Mouse (Mus musculus) heart, embryonic 14.5 days (tissue): ENCODE data around the gene Hspa8. TPM values are rescaled to one million over a fixed set of nuclear protein-coding genes. Genes with fewer than 3 reads are reported as not detected.

Experiments used
- ATAC-seq: fragments of 200-750 bp; cut with Nextera tagmentation; 2 replicates; pipeline ENCODE4 v1.8.0; 2017; ENCODE audit warnings: low read depth, moderate TSS enrichment; ENCODE audit not compliant: insufficient number of reproducible peaks, insufficient read depth, low FRiP score
- H3K27ac ChIP-seq, 2 experiments: fragments of 200-500 bp in 1 of 2; fragments of 300-500 bp in 1 of 2; sonication (generic) in 1 of 2; replicated peaks in 1 of 2; 2 replicates each; pipeline ENCODE4 v1.5.1; 2012 to 2014; ENCODE audit warnings: low read depth in 2 of 2, low read length in 2 of 2, control low read depth in 1 of 2, mild to moderate bottlenecking in 1 of 2, mixed read lengths in 1 of 2; ENCODE audit not compliant: control insufficient read depth in 1 of 2, insufficient read depth in 1 of 2
- H3K27me3 ChIP-seq: fragments of 300-500 bp; sonication (generic); 2 replicates; pipeline ENCODE4 v1.6.1; 2014; ENCODE audit warnings: mild to moderate bottlenecking, low read length, control low read depth; ENCODE audit not compliant: control insufficient read depth, insufficient read depth
- H3K36me3 ChIP-seq: fragments of 300-500 bp; sonication (generic); 2 replicates; pipeline ENCODE4 v1.6.1; 2014; ENCODE audit warnings: mild to moderate bottlenecking, control low read depth, low read length, mixed read lengths; ENCODE audit not compliant: control insufficient read depth, insufficient read depth
- H3K4me1 ChIP-seq, 2 experiments: fragments of 200-500 bp in 1 of 2; fragments of 300-500 bp in 1 of 2; sonication (generic) in 1 of 2; 2 replicates each; pipeline ENCODE4 v1.6.1; 2012 to 2014; ENCODE audit warnings: low read length in 2 of 2, control low read depth in 1 of 2, mixed read lengths in 1 of 2; ENCODE audit not compliant: control insufficient read depth in 2 of 2, insufficient read depth in 2 of 2
- H3K4me2 ChIP-seq: fragments of 300-500 bp; sonication (generic); 2 replicates; pipeline ENCODE4 v1.6.1; 2014; ENCODE audit warnings: mild to moderate bottlenecking, low read length
- H3K4me3 ChIP-seq, 2 experiments: fragments of 200-500 bp in 1 of 2; fragments of 300-500 bp in 1 of 2; sonication (generic) in 1 of 2; 2 replicates each; pipeline ENCODE4 v1.5.1; 2012 to 2014; ENCODE audit warnings: low read length in 2 of 2, mild to moderate bottlenecking in 2 of 2, control low read depth in 1 of 2, low read depth in 1 of 2, moderate library complexity in 1 of 2; ENCODE audit not compliant: control insufficient read depth in 1 of 2, insufficient read depth in 1 of 2
- H3K9ac ChIP-seq: fragments of 300-500 bp; sonication (generic); 2 replicates; pipeline ENCODE4 v1.6.1; 2014; ENCODE audit warnings: mild to moderate bottlenecking, low read length
- H3K9me3 ChIP-seq: fragments of 300-500 bp; sonication (generic); 2 replicates; pipeline ENCODE4 v1.6.1; 2016; ENCODE audit warnings: low read length, control low read depth; ENCODE audit not compliant: control insufficient read depth
- WGBS: fragments of 180-500 bp; shearing (Covaris S2); extraction: QIAGEN DNeasy Blood & Tissue Kit; methylation state at CpG from one replicate; pipeline ENCODE4 v1.1.7; 2014; 5-methylcytosine and 5-hydroxymethylcytosine counted together
- polyA plus RNA-seq: library from polyadenylated mRNA; unstranded; fragments of >200 nt; fragmentation: Nextera tagmentation; extraction: Ambion mirVana; gene quantifications from 2 replicates; pipeline ENCODE4 v1.2.1, GENCODE M21; 2014

The Hspa8 gene
- polyA plus RNA-seq, 1 experiment from 2014 or later, result 1,682 TPM

DNA sequence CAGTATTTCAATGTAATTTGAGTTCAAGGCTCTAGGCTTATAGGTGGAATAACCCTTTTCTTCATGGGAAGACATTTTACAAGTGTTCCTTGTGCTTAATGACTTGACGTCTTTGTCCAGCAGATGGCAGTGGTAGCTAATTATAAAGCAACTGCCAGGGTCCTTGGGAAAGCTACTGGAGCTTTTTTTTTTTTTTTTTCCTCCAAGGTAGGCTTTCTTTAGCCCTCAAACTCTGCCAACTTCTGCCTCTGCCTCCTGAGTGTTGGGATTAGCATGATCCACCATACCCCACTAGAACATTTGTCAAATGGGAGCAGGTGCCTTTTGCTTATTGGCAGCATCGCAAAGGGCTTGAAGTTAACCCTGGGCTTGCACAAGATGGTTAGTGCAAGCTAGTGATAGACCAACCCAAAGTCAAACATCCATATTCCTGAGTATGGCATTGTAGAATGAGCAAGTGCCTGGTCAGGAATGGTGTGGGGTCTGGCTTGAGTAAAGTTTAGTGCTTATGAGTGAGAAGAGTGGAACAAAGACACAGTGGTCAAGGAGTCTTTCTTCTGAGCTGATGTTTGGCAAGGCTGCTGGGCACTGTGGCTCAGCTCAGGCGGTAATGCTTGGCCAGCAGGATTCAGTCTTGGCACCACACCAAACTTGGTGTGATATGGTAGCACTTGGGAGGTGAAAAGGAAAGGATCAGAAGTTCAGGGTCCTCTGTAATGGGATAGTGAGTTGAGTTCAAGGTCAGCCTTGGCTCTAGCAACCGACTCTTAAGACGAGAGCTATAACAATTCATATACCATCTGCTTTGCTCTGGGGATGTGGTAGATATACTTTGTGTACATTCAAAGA lies 5.9 kb downstream of the Hspa8 start:
- Histone ChIP-seq H3K4me2 (0 out of 2 replicates have a peak overlapping the region, but pooled peaks have one; percentile 4), H3K27me3 (no peaks in the 10 kb centered on the region), H3K4me3 (no peak overlapping the region), H3K4me1 (peaks cover 7 to 31% of the 10 kb centered on the region in 2 experiments), H3K36me3 (peaks cover 53% of the 10 kb centered on the region), H3K27ac (peak overlapping the region; percentile 53 to 81), H3K9me3 (no peaks in the 10 kb centered on the region), H3K9ac (peak overlapping the region; percentile 19; the same call in 1 of the 2 replicates)
- 20% methylated on average over 5 of the region's 5 CpGs for WGBS
- 0 out of 2 replicates have a peak, but pooled peaks have one; percentile 13 for ATAC-seq

DNA sequence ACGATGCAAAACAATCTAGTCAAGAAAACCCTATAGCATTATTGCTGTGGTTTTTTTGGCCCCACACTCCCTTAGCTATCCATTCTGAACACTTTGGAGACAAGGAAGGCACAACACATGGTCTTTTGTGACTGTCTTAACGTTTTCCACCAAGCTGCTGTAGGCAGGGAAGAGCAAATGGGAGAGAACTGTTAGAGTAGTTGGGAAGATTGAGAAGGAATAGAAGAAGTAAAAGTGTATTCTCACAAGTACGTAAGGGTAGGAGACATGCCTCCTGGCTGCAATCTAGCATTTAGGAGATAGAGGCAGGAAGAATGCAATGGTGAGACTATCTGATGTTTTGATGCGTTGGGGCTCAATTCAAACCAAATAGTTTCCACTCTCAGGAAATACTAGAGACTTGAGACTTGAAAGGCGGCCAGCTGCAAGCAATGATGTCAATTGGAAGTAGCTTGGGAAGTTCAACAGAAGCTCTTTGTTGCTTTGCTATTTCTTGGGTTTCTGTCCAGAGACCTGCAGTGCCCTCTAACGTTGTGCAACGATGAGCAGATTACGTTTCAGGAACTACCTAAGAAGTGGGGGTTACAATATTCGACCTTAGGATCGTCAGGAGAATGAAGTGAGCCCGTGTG lies 6.6 kb downstream of the Hspa8 start:
- peak overlapping the region; percentile 59 to 81 for H3K27ac ChIP-seq
- no peak overlapping the region for H3K4me3 ChIP-seq
- H3K9me3 ChIP-seq, result no peaks in the 10 kb centered on the region
- H3K4me2 ChIP-seq, result 0 out of 2 replicates have a peak overlapping the region, but pooled peaks have one; percentile 4
- no peak for ATAC-seq
- peaks cover 46% of the 10 kb centered on the region for H3K36me3 ChIP-seq
- no peaks in the 10 kb centered on the region for H3K27me3 ChIP-seq
- peaks cover 7 to 31% of the 10 kb centered on the region in 2 experiments for H3K4me1 ChIP-seq
- 21% methylated on average over 11 of the region's 11 CpGs for WGBS
- peak overlapping the region; percentile 19; the same call in 1 of the 2 replicates for H3K9ac ChIP-seq

DNA sequence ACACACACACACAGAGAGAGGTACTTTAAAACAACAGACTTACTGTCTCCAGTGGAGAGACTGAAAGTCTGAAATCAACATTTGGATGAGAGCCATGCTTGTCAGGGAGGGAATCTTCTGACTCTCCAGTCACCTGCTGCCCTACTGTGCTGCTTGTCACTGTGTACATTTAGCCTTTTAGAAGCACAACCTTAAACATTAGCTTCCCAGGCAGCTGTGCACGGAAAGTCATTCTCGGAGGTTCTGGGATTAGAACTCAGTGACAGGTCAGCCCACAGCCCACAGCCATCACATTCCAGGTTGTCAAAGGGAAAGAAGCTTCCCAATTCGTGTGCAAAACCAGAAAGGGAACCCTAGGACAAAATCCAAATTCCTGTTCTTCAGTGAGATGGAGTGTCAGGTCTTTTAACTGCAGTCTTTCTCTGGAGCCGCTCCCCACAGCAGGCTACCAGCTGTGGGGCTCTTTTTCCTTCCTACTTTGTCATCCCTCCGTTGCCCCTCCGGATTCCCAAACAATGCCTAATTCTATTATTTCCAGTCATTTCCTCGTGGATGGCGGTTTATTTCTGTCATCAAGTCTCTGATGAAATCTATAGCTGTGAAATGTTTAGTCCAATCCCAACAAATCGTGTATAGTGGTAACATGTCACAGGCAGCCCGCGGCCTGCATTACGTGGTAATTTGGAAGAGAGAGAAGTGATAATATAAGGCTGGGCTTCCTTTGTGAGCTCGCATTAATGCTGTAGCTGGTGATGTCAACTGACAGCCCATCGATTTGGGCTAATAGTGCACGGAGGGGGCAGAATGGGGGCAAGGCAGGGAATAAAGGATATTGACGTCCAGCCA lies 7.5 kb downstream of the Hspa8 start:
- no peaks in the 10 kb centered on the region for H3K27me3 ChIP-seq
- no peak for ATAC-seq
- H3K4me1 ChIP-seq, result peaks cover 7 to 31% of the 10 kb centered on the region in 2 experiments
- no peaks in the 10 kb centered on the region for H3K9me3 ChIP-seq
- H3K9ac ChIP-seq, result no peak overlapping the region
- no peak overlapping the region for H3K4me2 ChIP-seq
- H3K27ac ChIP-seq, result peak overlapping the region; percentile 59 to 81
- 36% methylated on average over 16 of the region's 16 CpGs for WGBS
- H3K4me3 ChIP-seq, result no peak overlapping the region
- H3K36me3 ChIP-seq, result peaks cover 41% of the 10 kb centered on the region

DNA sequence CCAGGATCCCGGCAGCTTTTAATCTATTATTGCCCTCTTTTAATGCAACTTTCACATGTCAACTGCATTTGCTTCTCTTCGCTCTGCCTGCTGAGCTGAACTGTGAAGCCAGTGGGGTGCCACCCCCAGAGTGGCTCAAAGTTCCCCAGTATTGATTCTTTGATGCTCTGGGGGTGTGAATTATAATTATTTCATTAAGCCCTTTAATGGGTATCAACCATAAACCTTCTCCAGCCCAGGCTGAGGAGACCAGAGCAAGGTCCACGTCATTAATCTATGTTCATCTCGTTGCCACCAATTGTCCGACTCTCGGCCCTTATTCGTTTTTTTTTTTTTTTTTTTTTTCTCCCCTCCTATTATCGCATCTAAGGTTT lies 8.1 kb downstream of the Hspa8 start:
- 70% methylated on average over 8 of the region's 8 CpGs for WGBS
- Histone ChIP-seq H3K9me3 (no peaks in the 10 kb centered on the region), H3K36me3 (peaks cover 35% of the 10 kb centered on the region), H3K4me2 (no peak overlapping the region), H3K9ac (no peak overlapping the region), H3K4me1 (peaks cover 7 to 26% of the 10 kb centered on the region in 2 experiments), H3K4me3 (no peak overlapping the region), H3K27ac (no peak overlapping the region), H3K27me3 (no peaks in the 10 kb centered on the region)
- no peak for ATAC-seq

DNA sequence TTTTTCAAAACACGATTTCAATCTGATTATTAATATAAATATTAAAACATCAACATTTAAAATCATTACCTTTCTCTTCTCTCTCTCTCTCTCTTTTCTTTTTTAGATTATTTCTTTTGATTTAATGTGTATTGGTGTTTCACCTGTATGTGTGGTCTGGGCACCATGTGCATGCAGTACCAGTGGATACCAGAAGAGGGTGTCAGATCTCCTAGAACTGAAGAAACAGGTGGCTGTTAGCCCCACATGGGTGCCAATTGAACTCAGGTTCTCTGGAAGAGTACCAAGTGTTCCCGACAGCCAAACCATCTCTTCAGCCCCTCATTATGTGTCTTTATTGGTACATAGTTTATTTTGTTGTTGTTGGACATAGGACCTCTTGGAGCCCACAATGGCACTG lies 11.1 kb downstream of the Hspa8 start:
- no peak overlapping the region for H3K4me2 ChIP-seq
- no peak overlapping the region for H3K9ac ChIP-seq
- WGBS, result 43% methylated on average over 2 of the region's 2 CpGs
- H3K9me3 ChIP-seq, result no peaks in the 10 kb centered on the region
- no peak overlapping the region for H3K27ac ChIP-seq
- H3K4me3 ChIP-seq, result no peak overlapping the region
- peaks cover 1 to 8% of the 10 kb centered on the region in 2 experiments for H3K4me1 ChIP-seq
- ATAC-seq, result no peak
- H3K36me3 ChIP-seq, result peaks cover 5% of the 10 kb centered on the region; the same call in 1 of the 2 replicates
- H3K27me3 ChIP-seq, result no peaks in the 10 kb centered on the region

DNA sequence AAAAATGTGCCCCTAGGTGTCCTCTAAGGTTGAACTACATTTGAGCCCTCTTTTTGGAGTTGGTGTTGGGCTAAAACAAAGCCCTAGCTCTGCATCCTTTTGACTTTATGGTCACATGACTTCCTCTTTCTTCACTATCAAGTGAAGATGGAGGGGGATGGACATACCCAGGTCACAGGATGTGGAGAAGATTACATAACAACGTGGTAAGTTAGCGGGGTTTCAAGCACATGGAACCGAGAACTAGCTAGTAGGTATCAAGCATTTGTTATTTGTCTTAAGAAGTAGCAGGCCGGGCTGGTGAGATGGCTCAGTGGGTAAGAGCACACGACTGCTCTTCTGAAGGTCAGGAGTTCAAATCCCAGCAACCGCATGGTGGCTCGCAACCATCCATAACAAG lies 13.3 kb downstream of the Hspa8 start:
- no peaks in the 10 kb centered on the region for H3K36me3 ChIP-seq
- 83% methylated on average over 7 of the region's 7 CpGs for WGBS
- H3K27me3 ChIP-seq, result no peaks in the 10 kb centered on the region
- no peak for ATAC-seq
- no peaks in the 10 kb centered on the region for H3K9me3 ChIP-seq
- H3K4me1 ChIP-seq, result 0 out of 4 replicates have a peak, but pooled peaks cover 0 to 2% of the 10 kb centered on the region in 2 experiments
- no peak overlapping the region for H3K27ac ChIP-seq
- no peak overlapping the region for H3K4me3 ChIP-seq
- no peak overlapping the region for H3K9ac ChIP-seq
- H3K4me2 ChIP-seq, result no peak overlapping the region

DNA sequence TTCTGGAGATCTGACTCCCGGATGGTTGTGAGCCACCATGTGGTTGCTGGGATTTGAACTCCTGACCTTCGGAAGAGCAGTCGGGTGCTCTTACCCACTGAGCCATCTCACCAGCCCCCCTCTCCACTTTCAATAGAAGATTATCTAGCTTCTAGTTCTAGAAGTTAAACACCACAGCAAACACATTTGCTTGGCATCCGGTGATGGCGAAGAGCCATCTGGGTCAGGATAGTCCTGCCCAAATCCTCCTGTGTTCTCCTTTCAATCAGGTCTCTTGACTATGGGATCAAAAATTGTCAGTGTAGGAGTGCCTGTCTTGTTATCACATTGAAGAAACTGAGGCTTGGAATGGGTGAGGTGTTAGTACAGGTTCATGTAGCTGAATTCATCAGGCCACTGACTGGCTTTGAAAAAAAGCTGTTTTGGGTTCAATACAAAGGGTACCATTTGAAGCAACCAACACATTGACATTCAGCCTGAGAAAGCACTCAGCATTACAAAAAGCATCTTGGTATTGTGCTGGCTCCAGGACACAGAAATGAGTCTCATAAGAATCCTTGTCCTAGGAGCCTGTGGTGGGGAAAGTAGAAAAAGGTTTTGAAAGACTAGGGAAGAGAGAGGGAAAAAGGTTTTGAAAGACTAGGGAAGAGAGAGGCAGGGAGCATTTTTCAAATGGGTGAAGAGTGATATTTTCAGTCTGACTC lies 16.7 kb downstream of the Hspa8 start:
- Histone ChIP-seq H3K4me3 (no peak overlapping the region), H3K4me2 (no peak overlapping the region), H3K9me3 (no peaks in the 10 kb centered on the region), H3K9ac (no peak overlapping the region), H3K4me1 (peaks cover 0 to 12% of the 10 kb centered on the region in 2 experiments; a peak in 2 of 4 replicates), H3K27ac (no peak overlapping the region), H3K27me3 (no peaks in the 10 kb centered on the region), H3K36me3 (no peaks in the 10 kb centered on the region)
- 82% methylated on average over 5 of the region's 5 CpGs for WGBS
- ATAC-seq, result no peak
